Mouse (Mus musculus): Measurements from ENCODE around the gene Slc25a22. TPM values are rescaled to one million over a fixed set of nuclear protein-coding genes. Genes with fewer than 3 reads are reported as not detected.

The Slc25a22 gene
- polyA plus RNA-seq, 1 experiment, result 16.2 TPM

DNA sequence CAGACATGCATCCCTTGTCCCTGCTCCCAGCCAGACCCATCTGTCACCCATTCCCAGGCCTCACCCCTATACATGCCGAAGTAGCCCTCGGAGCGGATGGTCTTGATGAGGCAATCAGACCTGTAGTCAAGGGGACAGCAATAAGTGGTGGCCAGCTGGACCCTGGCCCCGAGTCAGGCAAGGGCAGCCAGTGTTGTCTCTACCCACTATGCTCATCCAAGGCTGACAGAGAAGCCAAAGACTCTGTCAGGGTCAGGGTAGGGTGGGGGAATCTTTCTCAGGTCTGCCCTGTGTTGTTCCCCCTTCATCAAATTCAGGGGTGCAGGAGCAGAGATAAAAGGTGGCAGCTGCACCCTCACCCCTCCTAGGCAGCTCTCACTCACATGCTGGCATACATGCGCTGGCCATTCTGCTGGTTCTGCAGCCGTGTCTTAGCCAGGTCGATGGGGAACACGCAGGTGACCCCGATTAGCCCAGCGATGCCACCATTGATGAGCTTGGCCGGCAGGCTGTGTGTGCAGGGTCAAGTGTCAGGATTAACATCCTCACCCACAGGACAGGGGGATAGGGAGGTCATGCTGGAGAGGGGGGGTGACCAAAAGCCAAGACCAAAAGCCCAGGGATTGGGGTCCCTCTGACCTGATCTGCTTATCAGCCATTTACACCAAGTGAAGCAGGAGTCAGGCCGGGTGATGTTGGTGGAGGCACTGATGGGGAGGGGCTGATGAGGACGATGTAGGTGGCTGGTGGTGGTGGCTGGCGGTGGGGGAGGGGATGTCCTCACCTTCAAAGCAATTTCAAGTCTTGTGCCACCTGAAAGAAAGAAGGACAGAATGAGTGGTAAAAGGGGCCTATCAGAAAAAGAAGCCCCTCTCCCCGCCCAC is 3.9 kb downstream of the Slc25a22 start:
- H3K79me2 ChIP-seq (ENCODE audit: control insufficient read depth, insufficient read depth), result peaks cover 28% of the 10 kb centered on the region
- peaks cover 15% of the 10 kb centered on the region for H3K36me3 ChIP-seq (ENCODE audit: control insufficient read depth, insufficient read depth)
- H3K4me3 ChIP-seq (ENCODE audit: insufficient read depth, poor library complexity, severe bottlenecking), result no peak overlapping the region

DNA sequence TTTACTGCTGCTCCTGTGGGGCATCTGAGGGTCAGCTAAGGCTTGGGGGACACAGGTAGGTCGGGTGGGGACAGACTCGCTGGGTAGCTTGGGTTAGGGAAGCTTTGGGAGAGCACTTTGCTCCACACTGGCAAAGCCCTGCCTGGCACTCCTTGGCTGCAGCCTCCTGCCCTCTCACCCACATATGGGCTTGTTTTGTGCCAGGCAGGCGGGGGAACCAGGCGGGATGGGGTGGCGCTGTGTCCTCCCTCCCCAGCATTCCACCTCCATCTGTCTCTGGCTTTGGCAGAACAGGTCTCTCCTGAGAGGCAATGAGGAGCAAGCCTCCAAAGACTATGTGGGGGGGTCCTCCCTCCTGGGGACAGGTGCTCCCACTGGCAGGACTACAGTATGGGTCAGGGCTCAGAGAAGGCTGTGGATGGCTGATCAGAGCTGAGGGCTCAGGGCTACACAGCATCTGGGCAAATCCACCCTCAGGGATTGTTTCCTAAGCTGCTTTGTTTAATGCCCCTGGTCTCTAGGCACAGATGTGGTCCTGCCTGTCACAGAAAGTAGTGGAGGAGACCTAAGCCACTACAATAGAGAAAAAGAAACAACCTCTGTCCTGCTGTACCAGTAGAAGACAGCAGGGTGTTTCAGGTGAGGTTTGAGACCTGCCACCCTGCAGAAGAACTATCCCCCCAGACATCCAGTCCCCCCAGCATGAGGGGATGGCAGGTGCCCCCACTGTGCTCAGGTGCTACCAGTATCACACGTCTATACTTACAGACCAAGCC is 4.8 kb downstream of the Slc25a22 start:
- no peak overlapping the region for H3K4me3 ChIP-seq (ENCODE audit: insufficient read depth, poor library complexity, severe bottlenecking)

More for the DNA sequence above, 3.9 kb downstream of the Slc25a22 start:
- Histone ChIP-seq H3K27me3 (ENCODE audit: control insufficient read depth, insufficient read depth, insufficient read length) (no peaks in the 10 kb centered on the region), H3ac (ENCODE audit: control insufficient read depth, insufficient read length, low read depth) (no peak overlapping the region), H3K79me3 (ENCODE audit: low read depth) (peaks cover 7% of the 10 kb centered on the region)
- TF ChIP-seq MAX (IDR thresholded peaks at IDR 0.05), result no peak
- no peak for TF ChIP-seq MYOG (IDR thresholded peaks at IDR 0.05; ENCODE audit: control insufficient read depth, extremely low read depth, insufficient read length)
- no peak for TF ChIP-seq MYOD1 (IDR thresholded peaks at IDR 0.05; ENCODE audit: control insufficient read depth, insufficient read length, low read depth)
- no peak for TF ChIP-seq FOSL1 (IDR thresholded peaks at IDR 0.05; ENCODE audit: insufficient read depth, low read length, poor library complexity, severe bottlenecking)

DNA sequence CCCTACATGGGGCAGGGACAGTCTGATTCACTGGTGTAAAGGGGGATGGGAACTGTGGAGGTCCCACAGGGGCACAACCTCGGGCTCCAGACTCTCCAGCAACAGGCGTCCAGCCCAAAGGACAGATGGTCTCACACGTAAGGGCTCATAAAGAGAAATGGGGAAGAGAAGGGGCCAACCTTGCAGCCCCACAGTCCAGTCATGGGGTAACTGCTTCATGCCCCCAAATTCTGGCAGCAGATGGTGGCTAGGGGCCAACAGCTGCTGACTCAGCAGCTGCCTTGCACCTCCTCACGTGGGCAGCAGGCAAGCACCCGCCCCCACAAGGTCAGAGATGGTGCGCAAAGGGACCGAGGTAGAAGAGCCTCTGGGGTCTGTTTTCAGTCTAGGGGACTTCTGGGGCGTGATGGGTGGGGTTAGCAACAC is 5.5 kb downstream of the Slc25a22 start:
- H3K79me2 ChIP-seq (ENCODE audit: control insufficient read depth, insufficient read depth), result peaks cover 28% of the 10 kb centered on the region
- TF ChIP-seq MYOG (IDR thresholded peaks at IDR 0.05; ENCODE audit: control insufficient read depth, extremely low read depth, insufficient read length) (no peak), MAX (IDR thresholded peaks at IDR 0.05) (no peak), CEBPB (IDR thresholded peaks at IDR 0.05; ENCODE audit: low read depth) (no peak), MYOD1 (IDR thresholded peaks at IDR 0.05; ENCODE audit: control insufficient read depth, insufficient read length, low read depth) (no peak), FOSL1 (IDR thresholded peaks at IDR 0.05; ENCODE audit: insufficient read depth, low read length, poor library complexity, severe bottlenecking) (no peak), CTCF (IDR thresholded peaks at IDR 0.05; ENCODE audit: control insufficient read depth, insufficient read depth, insufficient read length) (no peak), USF1 (IDR thresholded peaks at IDR 0.05; ENCODE audit: low read depth) (no peak)
- peaks cover 7% of the 10 kb centered on the region for H3K79me3 ChIP-seq (ENCODE audit: low read depth)
- H3ac ChIP-seq (ENCODE audit: control insufficient read depth, insufficient read length, low read depth), result no peak overlapping the region
- no peak overlapping the region for H3K4me3 ChIP-seq (ENCODE audit: insufficient read depth, poor library complexity, severe bottlenecking)
- no peaks in the 10 kb centered on the region for H3K27me3 ChIP-seq (ENCODE audit: control insufficient read depth, insufficient read depth, insufficient read length)
- peaks cover 5% of the 10 kb centered on the region for H3K36me3 ChIP-seq (ENCODE audit: control insufficient read depth, insufficient read depth)

More for the DNA sequence above, 4.8 kb downstream of the Slc25a22 start:
- Histone ChIP-seq H3K79me2 (ENCODE audit: control insufficient read depth, insufficient read depth) (peaks cover 28% of the 10 kb centered on the region), H3K27me3 (ENCODE audit: control insufficient read depth, insufficient read depth, insufficient read length) (no peaks in the 10 kb centered on the region), H3ac (ENCODE audit: control insufficient read depth, insufficient read length, low read depth) (no peak overlapping the region), H3K79me3 (ENCODE audit: low read depth) (peaks cover 7% of the 10 kb centered on the region), H3K36me3 (ENCODE audit: control insufficient read depth, insufficient read depth) (peaks cover 7% of the 10 kb centered on the region)
- TF ChIP-seq MYOD1 (IDR thresholded peaks at IDR 0.05; ENCODE audit: control insufficient read depth, insufficient read length, low read depth) (no peak), USF1 (IDR thresholded peaks at IDR 0.05; ENCODE audit: low read depth) (no peak), MYOG (IDR thresholded peaks at IDR 0.05; ENCODE audit: control insufficient read depth, extremely low read depth, insufficient read length) (no peak), FOSL1 (IDR thresholded peaks at IDR 0.05; ENCODE audit: insufficient read depth, low read length, poor library complexity, severe bottlenecking) (no peak), CTCF (IDR thresholded peaks at IDR 0.05; ENCODE audit: control insufficient read depth, insufficient read depth, insufficient read length) (no peak), MAX (IDR thresholded peaks at IDR 0.05) (no peak), CEBPB (IDR thresholded peaks at IDR 0.05; ENCODE audit: low read depth) (no peak)

DNA sequence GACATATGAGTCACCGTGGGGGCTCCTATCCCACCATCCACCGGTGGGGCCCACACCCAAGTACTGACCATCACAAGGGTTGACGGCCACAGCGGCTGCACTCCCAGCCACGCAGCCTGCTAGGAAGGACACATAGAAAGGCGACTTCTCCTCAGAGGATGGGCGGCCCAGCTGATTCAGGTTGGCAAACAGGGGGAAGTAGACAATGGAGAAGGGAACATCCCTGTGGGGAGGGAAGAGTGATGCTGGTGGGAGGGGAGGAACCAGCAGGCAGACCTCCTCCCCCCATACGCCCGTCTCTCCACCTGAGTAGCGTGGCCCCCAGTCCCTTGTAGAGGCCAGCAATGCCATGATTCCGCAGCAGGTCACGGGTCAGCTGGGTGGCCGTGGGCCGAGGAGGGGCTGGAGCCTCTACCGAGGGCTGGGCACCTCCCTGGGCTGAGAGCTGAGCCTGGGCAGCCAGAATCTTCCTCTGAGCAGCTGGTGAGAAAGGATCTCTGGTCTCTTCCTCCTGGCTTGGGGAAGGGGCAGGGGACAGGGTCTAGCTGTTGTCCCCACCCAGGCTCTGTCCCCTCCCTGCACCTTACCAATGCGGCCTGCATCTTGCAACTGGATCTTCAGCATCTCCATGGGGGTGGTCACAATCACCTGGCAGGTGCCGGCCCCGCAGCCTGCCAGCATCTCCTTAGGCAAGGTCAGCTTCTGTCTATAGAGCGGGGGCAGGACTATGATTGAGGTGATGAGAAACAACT is 6.1 kb downstream of the Slc25a22 start:
- Histone ChIP-seq H3ac (ENCODE audit: control insufficient read depth, insufficient read length, low read depth) (no peak overlapping the region), H3K79me3 (ENCODE audit: low read depth) (peaks cover 7% of the 10 kb centered on the region), H3K36me3 (ENCODE audit: control insufficient read depth, insufficient read depth) (peaks cover 5% of the 10 kb centered on the region), H3K27me3 (ENCODE audit: control insufficient read depth, insufficient read depth, insufficient read length) (no peaks in the 10 kb centered on the region), H3K4me3 (ENCODE audit: insufficient read depth, poor library complexity, severe bottlenecking) (no peak overlapping the region), H3K79me2 (ENCODE audit: control insufficient read depth, insufficient read depth) (peaks cover 22% of the 10 kb centered on the region)
- TF ChIP-seq MAX (IDR thresholded peaks at IDR 0.05) (no peak), MYOD1 (IDR thresholded peaks at IDR 0.05; ENCODE audit: control insufficient read depth, insufficient read length, low read depth) (no peak), CTCF (IDR thresholded peaks at IDR 0.05; ENCODE audit: control insufficient read depth, insufficient read depth, insufficient read length) (no peak), FOSL1 (IDR thresholded peaks at IDR 0.05; ENCODE audit: insufficient read depth, low read length, poor library complexity, severe bottlenecking) (no peak), CEBPB (IDR thresholded peaks at IDR 0.05; ENCODE audit: low read depth) (no peak)

DNA sequence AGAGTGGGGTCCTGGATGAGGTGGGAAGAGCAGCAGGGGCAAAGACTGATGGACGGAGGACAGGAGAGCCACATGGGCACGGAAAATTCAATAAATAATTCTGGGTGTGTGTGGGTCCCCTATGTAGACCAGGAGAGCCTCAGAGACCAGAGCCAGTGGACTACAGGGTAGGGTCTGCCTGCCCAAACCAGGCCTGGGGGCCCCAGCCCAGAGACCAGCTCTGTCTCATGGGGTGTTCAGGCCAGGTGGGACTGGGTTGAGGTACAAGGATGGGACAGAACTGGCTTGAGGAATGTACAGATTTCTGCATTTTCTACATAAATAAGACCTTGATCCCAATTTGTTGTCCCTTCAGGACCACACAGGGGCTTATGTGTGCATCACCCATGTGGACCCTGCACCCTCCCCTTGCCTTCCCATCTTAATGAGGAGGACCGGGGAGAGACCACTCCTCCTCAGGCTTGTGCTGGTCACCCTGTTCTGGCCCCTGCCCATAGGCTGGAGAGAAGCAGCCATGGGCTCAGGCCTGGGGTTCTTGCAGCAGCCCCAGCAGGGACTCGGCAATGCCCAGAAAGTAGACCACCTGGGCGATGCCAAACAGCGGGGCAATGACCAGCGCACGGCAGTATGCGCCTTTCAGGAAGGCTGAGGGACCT is 7.0 kb downstream of the Slc25a22 start:
- no peaks in the 10 kb centered on the region for H3K27me3 ChIP-seq (ENCODE audit: control insufficient read depth, insufficient read depth, insufficient read length)
- peaks cover 3% of the 10 kb centered on the region for H3K79me3 ChIP-seq (ENCODE audit: low read depth)
- H3ac ChIP-seq (ENCODE audit: control insufficient read depth, insufficient read length, low read depth), result no peak overlapping the region
- TF ChIP-seq MYOG (IDR thresholded peaks at IDR 0.05; ENCODE audit: control insufficient read depth, extremely low read depth, insufficient read length), result no peak
- TF ChIP-seq MYOD1 (IDR thresholded peaks at IDR 0.05; ENCODE audit: control insufficient read depth, insufficient read length, low read depth), result no peak
- no peak for TF ChIP-seq FOSL1 (IDR thresholded peaks at IDR 0.05; ENCODE audit: insufficient read depth, low read length, poor library complexity, severe bottlenecking)
- TF ChIP-seq CEBPB (IDR thresholded peaks at IDR 0.05; ENCODE audit: low read depth), result no peak
- H3K79me2 ChIP-seq (ENCODE audit: control insufficient read depth, insufficient read depth), result peaks cover 13% of the 10 kb centered on the region
- H3K4me3 ChIP-seq (ENCODE audit: insufficient read depth, poor library complexity, severe bottlenecking), result no peak overlapping the region
- peaks cover 5% of the 10 kb centered on the region for H3K36me3 ChIP-seq (ENCODE audit: control insufficient read depth, insufficient read depth)
